Mouse (Mus musculus) megakaryocyte, adult 5-6 weeks (primary cell): ENCODE data around the gene Pcbd2. TPM values are rescaled to one million over a fixed set of nuclear protein-coding genes. Genes with fewer than 3 reads are reported as not detected.

Source experiments
- ATAC-seq: 2 replicates; pipeline ENCODE4 v1.8.0; 2016; ENCODE audit warnings: mild to moderate bottlenecking, inconsistent platforms; ENCODE audit not compliant: poor library complexity, severe bottlenecking
- total RNA-seq, 2 experiments: library from RNA; stranded (forward) in 1 of 2; stranded (reverse) in 1 of 2; fragments of 153-499, 151-499 nt in 1 of 2; fragments of 221-1000, 200-1000 nt in 1 of 2; gene quantifications; 2 replicates each; pipeline versions ENCODE4 v1.2.3 to v1.2.4; 2015 to 2017

Pcbd2 gene
- total RNA-seq, 2 experiments from 2014 or later: 20.9 to 56.0 TPM

- ATAC-seq: no peak
These were observed 6.7 kb downstream of the Pcbd2 start for GRCm38 (mm10) chr13:55733628-55734502.

- no peak for ATAC-seq
These were observed 10.7 kb downstream of the Pcbd2 start for GRCm38 (mm10) chr13:55737885-55738284.

- no peak for ATAC-seq
These were observed 15.1 kb downstream of the Pcbd2 start for GRCm38 (mm10) chr13:55742306-55742705.

GRCm38 (mm10) chr13:55754380-55754779, 27.2 kb downstream of the Pcbd2 start:
- ATAC-seq: peak; percentile 60

- ATAC-seq: no peak
These were observed 29.6 kb downstream of the Pcbd2 start for GRCm38 (mm10) chr13:55756789-55757188.

GRCm38 (mm10) chr13:55757645-55758044, 30.5 kb downstream of the Pcbd2 start:
- no peak for ATAC-seq

GRCm38 (mm10) chr13:55760576-55760975, 33.4 kb downstream of the Pcbd2 start:
- no peak for ATAC-seq

GRCm38 (mm10) chr13:55761486-55761885, 34.3 kb downstream of the Pcbd2 start:
- ATAC-seq: no peak

GRCm38 (mm10) chr13:55774352-55774751, 47.2 kb downstream of the Pcbd2 start:
- ATAC-seq: no peak

GRCm38 (mm10) chr13:55775056-55775455, 47.9 kb downstream of the Pcbd2 start:
- no peak for ATAC-seq

- no peak for ATAC-seq
These were observed 57.1 kb downstream of the Pcbd2 start, which contains the start of gene Catsper3 for GRCm38 (mm10) chr13:55784268-55784667. Gene Catsper3, plus strand, starts transcription at chr13:55784568.

- no peak for ATAC-seq
These were observed 59.0 kb downstream of the Pcbd2 start for GRCm38 (mm10) chr13:55786120-55786519.

GRCm38 (mm10) chr13:55801246-55801645, 74.1 kb downstream of the Pcbd2 start:
- no peak for ATAC-seq

- ATAC-seq: no peak
These were observed 76.8 kb downstream of the Pcbd2 start for GRCm38 (mm10) chr13:55803973-55804372.

- ATAC-seq: no peak
These were observed 82.0 kb downstream of the Pcbd2 start for GRCm38 (mm10) chr13:55809041-55809623.

- ATAC-seq: no peak
These were observed 82.5 kb downstream of the Pcbd2 start for GRCm38 (mm10) chr13:55809707-55810106.

GRCm38 (mm10) chr13:55810947-55811346, 83.8 kb downstream of the Pcbd2 start:
- no peak for ATAC-seq

GRCm38 (mm10) chr13:55813490-55814016, 86.4 kb downstream of the Pcbd2 start:
- ATAC-seq: no peak

- ATAC-seq: no peak
These were observed 87.7 kb downstream of the Pcbd2 start for GRCm38 (mm10) chr13:55814834-55815233.

GRCm38 (mm10) chr13:55822499-55822898, 95.3 kb downstream of the Pcbd2 start:
- ATAC-seq: no peak

- no peak for ATAC-seq
These were observed 97.2 kb downstream of the Pcbd2 start for GRCm38 (mm10) chr13:55824151-55824945.
